Mouse (Mus musculus): ENCODE measurements around the gene Myof. TPM values are rescaled to one million over a fixed set of nuclear protein-coding genes. Genes with fewer than 3 reads are reported as not detected.

The Myof gene
- total and polyA plus RNA-seq, 3 experiments: 0.30 to 4.1 (median 0.59) TPM

- no peak for TF ChIP-seq ETS1 (conservative IDR thresholded peaks at IDR 0.05; ENCODE audit: low read depth, low read length)
- no peak for TF ChIP-seq EP300 (IDR thresholded peaks at IDR 0.05; ENCODE audit: low read length)
- Histone ChIP-seq H3K9me3 (replicated peaks; ENCODE audit: low read length) (no peaks in the 10 kb centered on the region), H3K27ac (ENCODE audit: insufficient read depth, low read depth) (no peak overlapping the region), H3K27me3 (replicated peaks) (no peaks in the 10 kb centered on the region), H3K4me3 (replicated peaks in 1 of 3; ENCODE audit: low read depth in 2 of 3, low read length in 2 of 3, poor library complexity in 1 of 3) (no peak overlapping the region), H3K79me2 (replicated peaks; ENCODE audit: control insufficient read depth, extremely low read depth, insufficient read depth, poor library complexity, severe bottlenecking) (no peaks in the 10 kb centered on the region), H3K36me3 (replicated peaks in 1 of 2; ENCODE audit: control insufficient read depth in 1 of 2, insufficient read depth in 1 of 2, low read length in 1 of 2) (no peaks in the 10 kb centered on the region), H3K4me2 (ENCODE audit: insufficient read depth, low read depth, poor library complexity, severe bottlenecking) (no peak overlapping the region), H3K9ac (ENCODE audit: insufficient read depth, low read depth) (no peak overlapping the region), H3K4me1 (ENCODE audit: control insufficient read depth in 1 of 2, insufficient read depth in 2 of 2) (no peaks in the 10 kb centered on the region)
- dilution Hi-C loops (cut with MboI; ENCODE audit: extremely low pct_ligation_motif_present, extremely low pct_unique_long_range_greater_than_20kb, low sequenced_read_pairs): no loop called here
- in situ Hi-C loops (cut with MboI; ENCODE audit: low pct_ligation_motif_present, low pct_unique_long_range_greater_than_20kb, low sequenced_read_pairs): no loop called here
- no peak for DNase-seq (ENCODE audit: extremely low read depth)
Measured at GRCm38 (mm10) chr19:37912501-37912900, 130.9 kb downstream of the Myof start.

- TF ChIP-seq ZKSCAN1 (IDR thresholded peaks at IDR 0.05; ENCODE audit: borderline replicate concordance, low read depth, low read length) (no peak), MAFK (IDR thresholded peaks at IDR 0.05; ENCODE audit: insufficient replicate concordance, low read length) (no peak), GABPA (IDR thresholded peaks at IDR 0.05; ENCODE audit: insufficient replicate concordance, low read depth, low read length) (no peak), ETS1 (conservative IDR thresholded peaks at IDR 0.05; ENCODE audit: low read depth, low read length) (no peak), MYC (IDR thresholded peaks at IDR 0.05; ENCODE audit: low read depth, low read length) (no peak), MAZ (IDR thresholded peaks at IDR 0.05; ENCODE audit: low read depth, low read length) (no peak), BHLHE40 (IDR thresholded peaks at IDR 0.05; ENCODE audit: low read depth, low read length) (no peak), E2F4 (IDR thresholded peaks at IDR 0.05; ENCODE audit: insufficient replicate concordance, low read depth, low read length) (no peak), PAX5 (IDR thresholded peaks at IDR 0.05; ENCODE audit: low read length) (no peak), RAD21 (IDR thresholded peaks at IDR 0.05; ENCODE audit: low read depth, low read length) (no peak), USF2 (conservative IDR thresholded peaks at IDR 0.05; ENCODE audit: low read depth, low read length) (no peak), HCFC1 (IDR thresholded peaks at IDR 0.05; ENCODE audit: low read depth, low read length) (no peak), TBP (conservative IDR thresholded peaks at IDR 0.05; ENCODE audit: low read depth, low read length) (no peak), ZNF384 (IDR thresholded peaks at IDR 0.05; ENCODE audit: low read depth, low read length) (no peak), KAT2A (IDR thresholded peaks at IDR 0.05; ENCODE audit: insufficient replicate concordance, low read length) (no peak), MEF2A (IDR thresholded peaks at IDR 0.05; ENCODE audit: borderline replicate concordance, low read depth, low read length) (no peak), CTCF (conservative IDR thresholded peaks at IDR 0.05 in 1 of 2, IDR thresholded peaks at IDR 0.05 in 1 of 2; ENCODE audit: low read depth in 2 of 2, low read length in 2 of 2) (no peak), SIN3A (IDR thresholded peaks at IDR 0.05; ENCODE audit: low read length) (no peak)
- H3K27ac ChIP-seq (ENCODE audit: insufficient read depth, low read depth): no peak overlapping the region
- no peaks in the 10 kb centered on the region for H3K9me3 ChIP-seq (replicated peaks; ENCODE audit: low read length)
- DNase-seq (ENCODE audit: extremely low read depth): no peak
- H3K27me3 ChIP-seq (replicated peaks): no peaks in the 10 kb centered on the region
- H3K9ac ChIP-seq (ENCODE audit: insufficient read depth, low read depth): no peak overlapping the region
- dilution Hi-C loops (cut with MboI; ENCODE audit: extremely low pct_ligation_motif_present, extremely low pct_unique_long_range_greater_than_20kb, low sequenced_read_pairs) (no loop called here), in situ Hi-C loops (cut with MboI; ENCODE audit: low pct_ligation_motif_present, low pct_unique_long_range_greater_than_20kb, low sequenced_read_pairs) (no loop called here)
- H3K36me3 ChIP-seq (replicated peaks in 1 of 2; ENCODE audit: control insufficient read depth in 1 of 2, insufficient read depth in 1 of 2, low read length in 1 of 2): no peaks in the 10 kb centered on the region
- H3K79me2 ChIP-seq (replicated peaks; ENCODE audit: control insufficient read depth, extremely low read depth, insufficient read depth, poor library complexity, severe bottlenecking): no peaks in the 10 kb centered on the region
- no peak overlapping the region for H3K4me3 ChIP-seq (replicated peaks in 1 of 3; ENCODE audit: low read depth in 2 of 3, low read length in 2 of 3, poor library complexity in 1 of 3)
- H3K4me2 ChIP-seq (ENCODE audit: insufficient read depth, low read depth, poor library complexity, severe bottlenecking): no peak overlapping the region
- H3K4me1 ChIP-seq (ENCODE audit: control insufficient read depth in 1 of 2, insufficient read depth in 2 of 2): no peaks in the 10 kb centered on the region
Measured at GRCm38 (mm10) chr19:37909830-37910261, 133.5 kb downstream of the Myof start.

All from CH12.LX (cell line).